In the genomic region with DNA sequence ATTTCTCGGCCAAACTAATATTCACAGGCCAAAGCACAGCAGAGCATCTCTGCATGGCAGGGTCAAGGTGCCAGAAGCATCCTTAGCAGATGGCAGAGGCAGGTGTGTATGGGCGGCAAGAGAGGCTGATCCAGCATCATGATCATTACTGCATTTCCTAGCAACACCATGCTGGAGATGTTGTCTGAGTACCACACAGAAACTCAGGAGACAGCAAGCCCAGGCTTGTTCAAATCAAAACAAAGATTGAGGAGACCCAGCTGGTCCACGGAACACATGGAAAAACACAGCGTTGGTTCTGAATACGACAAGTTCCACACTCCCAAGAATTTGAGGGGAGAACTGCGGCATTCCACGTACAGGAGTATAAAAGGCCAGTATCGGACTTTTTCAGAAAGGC, we compare ENCODE assay signal across 22 mouse cellular contexts.
DNase-seq lines count a peak whose midpoint lies in the region; ATAC-seq and TF ChIP-seq lines count a peak whose summit lies in the region.
"Had no signal": no experiment of that assay in that cellular context is flagged by ENCODE, and none has a peak within 500 bp of the region (broad histone marks: within the 10 kb centered on the region; RNA-seq: fewer than 3 reads in every experiment).

No protein-coding gene starts in this region.

- no peak overlapping the region for H3K4me3 ChIP-seq in hindbrain, embryonic 13.5 days
- H3K4me3 ChIP-seq in hindbrain, embryonic 11.5 days (ENCODE audit: low read depth, low read length): no peak overlapping the region
- no peak overlapping the region for H3K4me3 ChIP-seq in gastrocnemius, adult 2 months
- H3K4me3 ChIP-seq in heart, embryonic 10.5 days: no peak overlapping the region
- H3K4me3 ChIP-seq: limb, embryonic 12.5 days; liver, embryonic 15.5 days; midbrain, embryonic 15.5 days; neural tube, embryonic 12.5 days had no signal

- no peak overlapping the region for H3K4me2 ChIP-seq in hindbrain, embryonic 13.5 days
- H3K4me2 ChIP-seq in hindbrain, embryonic 11.5 days (replicated peaks; ENCODE audit: low read depth, low read length): no peak overlapping the region
- H3K4me2 ChIP-seq: heart, embryonic 11.5 days; limb, embryonic 12.5 days; liver, embryonic 15.5 days; midbrain, embryonic 15.5 days; neural tube, embryonic 12.5 days had no signal

- ATAC-seq in hindbrain, embryonic 13.5 days (ENCODE audit: low FRiP score): no peak
- no peak for ATAC-seq in hindbrain, embryonic 11.5 days (ENCODE audit: low FRiP score)
- ATAC-seq: forebrain, postnatal 0 days; intestine, embryonic 16.5 days; midbrain, embryonic 15.5 days; Patski had no signal

- TF ChIP-seq CTCF in gastrocnemius, adult 2 months (IDR thresholded peaks at IDR 0.05): no peak

- no peaks in the 10 kb centered on the region for H3K36me3 ChIP-seq in hindbrain, embryonic 13.5 days
- no peaks in the 10 kb centered on the region for H3K36me3 ChIP-seq in hindbrain, embryonic 11.5 days (ENCODE audit: control insufficient read depth, insufficient read depth, low read length)
- H3K36me3 ChIP-seq in heart, embryonic 10.5 days: no peaks in the 10 kb centered on the region
- H3K36me3 ChIP-seq: limb, embryonic 12.5 days; liver, embryonic 15.5 days; midbrain, embryonic 15.5 days; neural tube, embryonic 12.5 days had no signal

- H3K9me3 ChIP-seq in hindbrain, embryonic 13.5 days: no peaks in the 10 kb centered on the region
- no peaks in the 10 kb centered on the region for H3K9me3 ChIP-seq in hindbrain, embryonic 11.5 days (ENCODE audit: control insufficient read depth, low read length)
- H3K9me3 ChIP-seq in heart, embryonic 10.5 days: no peaks in the 10 kb centered on the region
- H3K9me3 ChIP-seq: limb, embryonic 12.5 days; liver, embryonic 15.5 days; midbrain, embryonic 15.5 days; neural tube, embryonic 12.5 days had no signal

- WGBS in hindbrain, embryonic 13.5 days: 81% methylated on average over 8 of the region's 8 CpGs
- WGBS in hindbrain, embryonic 11.5 days: 86% methylated on average over 8 of the region's 8 CpGs
- WGBS in heart, embryonic 10.5 days: 87% methylated on average over 8 of the region's 8 CpGs

- no peak for DNase-seq in hindbrain, embryonic 11.5 days (ENCODE audit: low spot score)
- DNase-seq in layer of hippocampus, adult 18-20 months (ENCODE audit: low spot score in 2 of 2): peak; percentile 41 to 74
- no peak for DNase-seq in layer of hippocampus, adult 9-10 months (ENCODE audit: low spot score)
- peak; percentile 8 for DNase-seq in R1 (ENCODE audit: low read depth, low spot score)
- DNase-seq in cerebellum, adult 9-10 months: peak; percentile 88
- DNase-seq in gastrocnemius, adult 2 months: no peak
- DNase-seq in heart, embryonic 10.5 days (ENCODE audit: low spot score): no peak
- DNase-seq: embryo, embryonic 11 days; forebrain, postnatal 0 days; gastrocnemius, postnatal 25 days; heart, postnatal 36 days; spleen, adult 18-20 months; thymus, postnatal 4 days had no signal

- no peaks in the 10 kb centered on the region for H3K27me3 ChIP-seq in hindbrain, embryonic 13.5 days
- H3K27me3 ChIP-seq in hindbrain, embryonic 11.5 days (ENCODE audit: control insufficient read depth, insufficient read depth, low read length): no peaks in the 10 kb centered on the region
- no peaks in the 10 kb centered on the region for H3K27me3 ChIP-seq in heart, embryonic 10.5 days (ENCODE audit: insufficient read depth, poor library complexity, severe bottlenecking)
- H3K27me3 ChIP-seq: limb, embryonic 12.5 days; midbrain, embryonic 15.5 days; neural tube, embryonic 12.5 days; Patski had no signal

- H3K27ac ChIP-seq in hindbrain, embryonic 13.5 days: 0 out of 2 replicates have a peak overlapping the region, but pooled peaks have one; percentile 8
- H3K27ac ChIP-seq in hindbrain, embryonic 11.5 days (ENCODE audit: low read depth, low read length): no peak overlapping the region
- no peak overlapping the region for H3K27ac ChIP-seq in gastrocnemius, adult 2 months
- H3K27ac ChIP-seq in heart, embryonic 10.5 days: no peak overlapping the region
- H3K27ac ChIP-seq: limb, embryonic 12.5 days; liver, embryonic 15.5 days; macrophage; midbrain, embryonic 15.5 days; neural tube, embryonic 12.5 days had no signal

- intact Hi-C loops in gastrocnemius, adult 2 months (cut with DNase I): no loop called here

- no peak overlapping the region for H3K9ac ChIP-seq in hindbrain, embryonic 13.5 days
- H3K9ac ChIP-seq in hindbrain, embryonic 11.5 days (ENCODE audit: low read depth, low read length): no peak overlapping the region
- H3K9ac ChIP-seq: forebrain, postnatal 0 days; limb, embryonic 12.5 days; liver, embryonic 15.5 days; midbrain, embryonic 15.5 days; neural tube, embryonic 12.5 days had no signal

- peaks cover 21% of the 10 kb centered on the region for H3K4me1 ChIP-seq in hindbrain, embryonic 13.5 days (replicated peaks)
- H3K4me1 ChIP-seq in hindbrain, embryonic 11.5 days (replicated peaks; ENCODE audit: control insufficient read depth, insufficient read depth, low read length): no peaks in the 10 kb centered on the region
- peaks cover 85% of the 10 kb centered on the region for H3K4me1 ChIP-seq in heart, embryonic 10.5 days
- H3K4me1 ChIP-seq: liver, embryonic 15.5 days; neural tube, embryonic 12.5 days had no signal

Comparison
In these comparisons a context has a peak if more than half of its experiments do, and no peak if none do; other contexts are left out.
1. DNase-seq: peak in layer of hippocampus, adult 18-20 months (2 of 2), R1 (single experiment) and cerebellum, adult 9-10 months (single experiment); none in hindbrain, embryonic 11.5 days (single experiment), layer of hippocampus, adult 9-10 months (single experiment), gastrocnemius, adult 2 months (single experiment) and heart, embryonic 10.5 days (single experiment).